23 mouse cellular contexts compared by ENCODE assay signal in genomic region chr1:86675126-86675525, GRCm38 (mm10). TPM values are rescaled to one million over a fixed set of nuclear protein-coding genes. Genes with fewer than 3 reads are reported as not detected.
A peak's percentile ranks its signal among the peaks of the same experiment; 100 is the strongest.
DNase-seq lines count a peak whose midpoint lies in the region; ATAC-seq and TF ChIP-seq lines count a peak whose summit lies in the region.
"Had no signal": no experiment of that assay in that cellular context is flagged by ENCODE, and none has a peak within 500 bp of the region (broad histone marks: within the 10 kb centered on the region; RNA-seq: fewer than 3 reads in every experiment).

No protein-coding gene starts in this region.

- H3K4me2 ChIP-seq in heart, embryonic 12.5 days: no peak overlapping the region
- H3K4me2 ChIP-seq in myocyte (ENCODE audit: low read depth): peak overlapping the region; percentile 12
- H3K4me2 ChIP-seq: liver, embryonic 12.5 days; lung, embryonic 14.5 days; midbrain, embryonic 11.5 days; neural tube, embryonic 15.5 days had no signal

- peaks cover 1% of the 10 kb centered on the region; the same call in 1 of the 2 replicates for H3K4me1 ChIP-seq in heart, embryonic 12.5 days (replicated peaks)

- 79% methylated on average over 12 of the region's 12 CpGs for WGBS in heart, embryonic 12.5 days

- no peak overlapping the region for H3K4me3 ChIP-seq in heart, embryonic 12.5 days
- no peak overlapping the region for H3K4me3 ChIP-seq in gastrocnemius, adult 2 months
- H3K4me3 ChIP-seq in myocyte: no peak overlapping the region
- H3K4me3 ChIP-seq: erythroblast, embryonic 14.5 days; hindbrain, embryonic 10.5 days; liver, embryonic 12.5 days; neural tube, embryonic 15.5 days had no signal

- no peak for TF ChIP-seq CTCF in gastrocnemius, adult 2 months (IDR thresholded peaks at IDR 0.05)

- no peak overlapping the region for H3ac ChIP-seq in myocyte (ENCODE audit: control insufficient read depth, insufficient read length)

- peaks cover 37% of the 10 kb centered on the region for H3K27me3 ChIP-seq in heart, embryonic 12.5 days (replicated peaks)
- peaks cover 42% of the 10 kb centered on the region for H3K27me3 ChIP-seq in myocyte (ENCODE audit: control insufficient read depth, insufficient read depth, insufficient read length)

- H3K9ac ChIP-seq in heart, embryonic 12.5 days: no peak overlapping the region
- H3K9ac ChIP-seq: liver, embryonic 12.5 days; lung, embryonic 14.5 days; neural tube, embryonic 15.5 days had no signal

- H3K36me3 ChIP-seq in heart, embryonic 12.5 days: no peaks in the 10 kb centered on the region
- no peaks in the 10 kb centered on the region for H3K36me3 ChIP-seq in myocyte (ENCODE audit: control insufficient read depth, insufficient read depth)
- H3K36me3 ChIP-seq: hindbrain, embryonic 10.5 days; liver, embryonic 12.5 days; neural tube, embryonic 15.5 days had no signal

- intact Hi-C loops in gastrocnemius, adult 2 months (cut with DNase I): no loop called here

- no peak for ATAC-seq in heart, embryonic 12.5 days (ENCODE audit: insufficient number of reproducible peaks, low FRiP score)
- ATAC-seq: activated CD4-positive, CD25-positive, alpha-beta regulatory T cell, adult 4 months; forebrain, embryonic 16.5 days; liver, embryonic 12.5 days; Patski had no signal

- no peak overlapping the region for H3K27ac ChIP-seq in heart, embryonic 12.5 days (ENCODE audit: poor library complexity, severe bottlenecking)
- peak overlapping the region; percentile 59 for H3K27ac ChIP-seq in gastrocnemius, adult 2 months
- H3K27ac ChIP-seq: hindbrain, embryonic 10.5 days; liver, embryonic 12.5 days; neural tube, embryonic 15.5 days had no signal

- H3K79me2 ChIP-seq in myocyte (ENCODE audit: control insufficient read depth, insufficient read depth): no peaks in the 10 kb centered on the region

- H3K9me3 ChIP-seq in heart, embryonic 12.5 days (replicated peaks): no peaks in the 10 kb centered on the region
- H3K9me3 ChIP-seq: hindbrain, embryonic 10.5 days; liver, embryonic 12.5 days; neural tube, embryonic 15.5 days had no signal

- DNase-seq in heart, adult 11 months: peak; percentile 97
- DNase-seq in gastrocnemius, adult 2 months: peak; percentile 82
- peak; percentile 49 to 60 for DNase-seq in heart, adult 9 months (ENCODE audit: low spot score in 2 of 2)
- DNase-seq in right cerebral cortex, postnatal 10 days (ENCODE audit: low spot score in 2 of 2): no peak
- no peak for DNase-seq in Muller cell, postnatal 12 days (ENCODE audit: inconsistent ontology term)
- no peak for DNase-seq in kidney, postnatal 14 days
- DNase-seq: cerebellum, adult 9-11 months; kidney, adult 18-20 months; kidney, postnatal 36 days; lung, embryonic 14.5 days; lung, postnatal 4 days; thymus, postnatal 36 days had no signal

- no peak for TF ChIP-seq POLR2A in myocyte (IDR thresholded peaks at IDR 0.05; ENCODE audit: insufficient read length, low read depth)

TF ChIP-seq in myocyte, 11 proteins besides CTCF, POLR2A, EP300 and RAD21:
- TF ChIP-seq POLR2AphosphoS2 (IDR thresholded peaks at IDR 0.05; ENCODE audit: insufficient read length, low read depth) (no peak), MAX (IDR thresholded peaks at IDR 0.05; ENCODE audit: low read depth) (no peak), SRF (IDR thresholded peaks at IDR 0.05; ENCODE audit: control insufficient read depth, insufficient read length, low read depth) (no peak), E2F4 (IDR thresholded peaks at IDR 0.05; ENCODE audit: insufficient read depth) (no peak), TCF12 (IDR thresholded peaks at IDR 0.05; ENCODE audit: insufficient read depth, poor library complexity, severe bottlenecking) (no peak)

RNA-seq across cellular contexts. Expression of gene Nppc, which starts 4.8 kb away (rescaled TPM):
- 1.3 TPM in 2 replicates for polyA plus RNA-seq in heart, embryonic 12.5 days (2016; fragmentation: Nextera tagmentation; extraction: Ambion mirVana)
- total RNA-seq in gastrocnemius, adult 2 months (2021): 1 to 10 TPM in 1 of 2 experiments, under 1 TPM in 1; 0.36 to 1.0 TPM
- polyA plus RNA-seq in myocyte (2012; fragmentation: generic; extraction: Trizol): 0.14 TPM
- polyA plus RNA-seq: activated CD4-positive, CD25-positive, alpha-beta regulatory T cell, adult 4 months; erythroblast, embryonic 14.5 days; gonadal fat pad, adult 2 months; liver, embryonic 12.5 days had no signal

RNA-seq across cellular contexts. Expression of gene Dis3l2, which starts 28.5 kb away (rescaled TPM):
- 17.0 and 18.2 TPM in 2 replicates for polyA plus RNA-seq in heart, embryonic 12.5 days (2016; fragmentation: Nextera tagmentation; extraction: Ambion mirVana)
- 10 to 100 TPM; 11.7 to 14.2 TPM for total RNA-seq in gastrocnemius, adult 2 months (2021)
- polyA plus RNA-seq in myocyte (2012; fragmentation: generic; extraction: Trizol): 13.7 TPM

Comparison
In these comparisons a context has a peak if more than half of its experiments do, and no peak if none do; other contexts are left out.
1. DNase-seq: peak in heart, adult 11 months (single experiment), gastrocnemius, adult 2 months (single experiment) and heart, adult 9 months (2 of 2); none in right cerebral cortex, postnatal 10 days (0 of 2), Muller cell, postnatal 12 days (single experiment) and kidney, postnatal 14 days (single experiment).